Mouse (Mus musculus) neural tube, embryonic 11.5 days (tissue): Measurements from ENCODE around the gene Pprc1. TPM values are rescaled to one million over a fixed set of nuclear protein-coding genes. Genes with fewer than 3 reads are reported as not detected.

ENCODE experiments used
- ATAC-seq: fragments of 200-750 bp; cut with Nextera tagmentation; 2 replicates; pipeline ENCODE4 v1.8.0; 2017; ENCODE audit warnings: moderate number of reproducible peaks, mild to moderate bottlenecking, moderate TSS enrichment, moderate library complexity; ENCODE audit not compliant: insufficient read depth, low FRiP score, low TSS enrichment
- DNase-seq: peaks from one replicate; pipeline ENCODE4 v3.0.0-alpha.2; 2015; ENCODE audit warnings: low spot score
- H3K27ac ChIP-seq: fragments of 300-500 bp; sonication (generic); 2 replicates; pipeline ENCODE4 v1.5.1; 2014; ENCODE audit warnings: low read depth, mild to moderate bottlenecking, low read length
- H3K27me3 ChIP-seq: fragments of 300-500 bp; sonication (generic); 2 replicates; pipeline ENCODE4 v1.6.1; 2014; ENCODE audit warnings: mild to moderate bottlenecking, low read length, mixed read lengths; ENCODE audit not compliant: control insufficient read depth, insufficient read depth
- H3K36me3 ChIP-seq: fragments of 300-500 bp; sonication (generic); 2 replicates; pipeline ENCODE4 v1.6.1; 2014; ENCODE audit warnings: mild to moderate bottlenecking, low read length, moderate library complexity, mixed read lengths; ENCODE audit not compliant: control insufficient read depth, insufficient read depth
- H3K4me1 ChIP-seq: fragments of 300-500 bp; sonication (generic); 2 replicates; pipeline ENCODE4 v1.6.1; 2014; ENCODE audit warnings: low read length, mixed read lengths; ENCODE audit not compliant: control insufficient read depth, insufficient read depth
- H3K4me2 ChIP-seq: fragments of 300-500 bp; sonication (generic); 2 replicates; pipeline ENCODE4 v1.6.1; 2014; ENCODE audit warnings: low read depth, mild to moderate bottlenecking, moderate library complexity
- H3K4me3 ChIP-seq: fragments of 300-500 bp; sonication (generic); 2 replicates; pipeline ENCODE4 v1.5.1; 2014; ENCODE audit warnings: low read depth, low read length
- H3K9ac ChIP-seq: fragments of 300-500 bp; sonication (generic); 2 replicates; pipeline ENCODE4 v1.6.1; 2014; ENCODE audit warnings: mild to moderate bottlenecking, low read length
- H3K9me3 ChIP-seq: fragments of 300-500 bp; sonication (generic); 2 replicates; pipeline ENCODE4 v1.6.1; 2016; ENCODE audit warnings: low read length; ENCODE audit not compliant: control insufficient read depth
- WGBS: fragments of 180-500 bp; shearing (Covaris S2); extraction: QIAGEN DNeasy Blood & Tissue Kit; methylation state at CpG from one replicate; pipeline ENCODE4 v1.1.7; 2014; 5-methylcytosine and 5-hydroxymethylcytosine counted together
- polyA plus RNA-seq: library from polyadenylated mRNA; unstranded; fragments of >200 nt; fragmentation: Nextera tagmentation; extraction: Ambion mirVana; gene quantifications from 2 replicates; pipeline ENCODE4 v1.2.1, GENCODE M21; 2014

The Pprc1 gene
- polyA plus RNA-seq, 1 experiment from 2014 or later: 46.1 TPM

- no peak overlapping the region for H3K9ac ChIP-seq
- H3K4me3 ChIP-seq: no peak overlapping the region
- ATAC-seq: no peak
- WGBS: 93% methylated on average over 10 of the region's 10 CpGs
- peaks cover 36% of the 10 kb centered on the region for H3K36me3 ChIP-seq
- H3K4me2 ChIP-seq: no peak overlapping the region
- no peaks in the 10 kb centered on the region for H3K9me3 ChIP-seq
- DNase-seq: no peak
- H3K4me1 ChIP-seq: no peaks in the 10 kb centered on the region; the same call in 1 of the 2 replicates
- no peak overlapping the region for H3K27ac ChIP-seq
- no peaks in the 10 kb centered on the region for H3K27me3 ChIP-seq
These were observed 14.3 kb upstream of the Pprc1 start for GRCm38 (mm10) chr19:46030196-46030983.

GRCm38 (mm10) chr19:46031689-46032432, 12.8 kb upstream of the Pprc1 start:
- ATAC-seq: no peak
- H3K27ac ChIP-seq: no peak overlapping the region
- H3K9ac ChIP-seq: no peak overlapping the region

GRCm38 (mm10) chr19:46032731-46033510, 11.8 kb upstream of the Pprc1 start:
- ATAC-seq (no peak), DNase-seq (no peak)
- Histone ChIP-seq H3K4me3 (no peak overlapping the region), H3K9ac (no peak overlapping the region), H3K27me3 (no peaks in the 10 kb centered on the region), H3K36me3 (peaks cover 43% of the 10 kb centered on the region), H3K27ac (no peak overlapping the region), H3K4me2 (no peak overlapping the region), H3K4me1 (peaks cover 15% of the 10 kb centered on the region), H3K9me3 (no peaks in the 10 kb centered on the region)
- WGBS: 85% methylated on average over 24 of the region's 26 CpGs

More at GRCm38 (mm10) chr19:46031689-46032432, 12.8 kb upstream of the Pprc1 start:
- H3K9me3 ChIP-seq: no peaks in the 10 kb centered on the region
- H3K36me3 ChIP-seq: peaks cover 43% of the 10 kb centered on the region
- no peak overlapping the region for H3K4me2 ChIP-seq
- WGBS: 83% methylated on average over 9 of the region's 9 CpGs
- no peak overlapping the region for H3K4me3 ChIP-seq
- no peaks in the 10 kb centered on the region for H3K27me3 ChIP-seq
- DNase-seq: no peak
- peaks cover 4% of the 10 kb centered on the region for H3K4me1 ChIP-seq

- Histone ChIP-seq H3K4me1 (peaks cover 19% of the 10 kb centered on the region), H3K9me3 (no peaks in the 10 kb centered on the region), H3K27me3 (no peaks in the 10 kb centered on the region), H3K9ac (no peak overlapping the region), H3K4me3 (no peak overlapping the region), H3K36me3 (peaks cover 43% of the 10 kb centered on the region), H3K4me2 (no peak overlapping the region), H3K27ac (no peak overlapping the region)
- 97% methylated on average over 11 of the region's 11 CpGs for WGBS
- DNase-seq (no peak), ATAC-seq (no peak)
These were observed 10.8 kb upstream of the Pprc1 start for GRCm38 (mm10) chr19:46033911-46034310.

DNA sequence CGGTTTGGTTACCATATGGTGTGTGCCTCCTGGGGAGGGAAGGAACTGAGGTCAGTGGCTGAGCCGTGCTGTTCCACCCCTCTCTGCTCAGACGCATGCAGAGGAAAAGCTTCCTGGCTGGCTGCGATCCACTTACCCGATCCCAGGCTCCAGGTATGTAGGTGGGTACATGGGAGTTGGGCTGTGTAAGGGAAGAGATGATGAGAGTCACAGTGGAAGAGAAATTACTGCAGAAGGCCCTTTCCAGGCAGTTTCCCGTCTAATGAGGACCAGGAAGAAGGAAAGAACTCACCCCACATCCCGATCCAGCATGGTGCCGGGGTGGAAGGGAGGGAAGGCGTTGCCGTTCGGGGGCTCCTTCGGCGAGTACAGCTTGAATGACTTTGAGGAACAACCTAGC, 8.7 kb upstream of the Pprc1 start:
- Histone ChIP-seq H3K27ac (no peak overlapping the region), H3K4me2 (no peak overlapping the region), H3K27me3 (no peaks in the 10 kb centered on the region), H3K4me1 (peaks cover 29% of the 10 kb centered on the region), H3K36me3 (peaks cover 38% of the 10 kb centered on the region), H3K9me3 (no peaks in the 10 kb centered on the region), H3K4me3 (no peak overlapping the region), H3K9ac (no peak overlapping the region)
- WGBS: 94% methylated on average over 13 of the region's 13 CpGs
- ATAC-seq (no peak), DNase-seq (no peak)

DNA sequence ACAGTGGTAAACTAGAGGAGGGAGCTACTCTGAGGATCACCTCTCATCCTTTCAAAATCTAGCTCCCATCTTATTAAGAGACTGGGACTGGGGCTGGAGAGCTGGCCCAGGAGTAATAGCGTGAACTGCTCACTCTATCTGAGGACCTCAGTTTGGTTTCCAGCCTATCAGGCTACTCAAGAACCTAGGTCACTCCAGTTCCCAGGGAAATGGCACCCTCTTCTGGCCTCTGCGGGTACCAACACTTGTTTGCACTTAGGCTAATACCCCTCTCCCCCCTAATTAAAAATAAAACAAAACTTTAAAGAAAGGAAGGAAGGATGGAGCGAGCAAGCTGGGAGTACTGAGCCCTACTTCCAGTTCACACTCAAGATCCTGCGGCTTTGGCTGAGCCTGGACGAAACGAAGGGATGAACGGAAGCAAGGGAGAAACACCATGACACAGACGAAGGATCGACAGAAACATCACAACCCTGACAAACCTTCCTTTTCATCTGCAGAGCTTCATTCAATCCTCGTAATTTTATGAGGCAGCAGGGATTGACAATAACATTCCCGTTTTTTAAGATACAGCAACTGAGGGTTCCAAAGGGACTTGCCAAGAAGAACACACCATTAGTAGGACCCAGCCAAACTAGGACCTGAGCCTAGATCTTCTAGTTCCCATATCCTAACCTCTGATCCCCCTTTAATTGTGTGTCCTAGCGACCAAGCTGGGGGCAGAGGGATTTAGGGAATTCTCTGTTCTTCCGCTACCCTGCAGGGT, 8.0 kb upstream of the Pprc1 start:
- Histone ChIP-seq H3K4me1 (peaks cover 36% of the 10 kb centered on the region), H3K4me2 (peak overlapping the region; percentile 100), H3K27ac (no peak overlapping the region), H3K27me3 (no peaks in the 10 kb centered on the region), H3K4me3 (peak overlapping the region; percentile 98), H3K9me3 (no peaks in the 10 kb centered on the region), H3K36me3 (peaks cover 36% of the 10 kb centered on the region), H3K9ac (no peak overlapping the region; the same call in 1 of the 2 replicates)
- no peak for DNase-seq
- 76% methylated on average over 13 of the region's 13 CpGs for WGBS
- ATAC-seq: no peak

GRCm38 (mm10) chr19:46037243-46037924, 7.3 kb upstream of the Pprc1 start:
- Histone ChIP-seq H3K4me2 (peak overlapping the region; percentile 100), H3K36me3 (peaks cover 33% of the 10 kb centered on the region), H3K27me3 (no peaks in the 10 kb centered on the region), H3K27ac (0 out of 2 replicates have a peak overlapping the region, but pooled peaks have one; percentile 17), H3K4me3 (peak overlapping the region; percentile 98), H3K9ac (peak overlapping the region; percentile 97), H3K9me3 (no peaks in the 10 kb centered on the region), H3K4me1 (peaks cover 43% of the 10 kb centered on the region)
- ATAC-seq (no peak), DNase-seq (no peak)
- WGBS: 45% methylated on average over 6 of the region's 6 CpGs
